In the genomic region with DNA sequence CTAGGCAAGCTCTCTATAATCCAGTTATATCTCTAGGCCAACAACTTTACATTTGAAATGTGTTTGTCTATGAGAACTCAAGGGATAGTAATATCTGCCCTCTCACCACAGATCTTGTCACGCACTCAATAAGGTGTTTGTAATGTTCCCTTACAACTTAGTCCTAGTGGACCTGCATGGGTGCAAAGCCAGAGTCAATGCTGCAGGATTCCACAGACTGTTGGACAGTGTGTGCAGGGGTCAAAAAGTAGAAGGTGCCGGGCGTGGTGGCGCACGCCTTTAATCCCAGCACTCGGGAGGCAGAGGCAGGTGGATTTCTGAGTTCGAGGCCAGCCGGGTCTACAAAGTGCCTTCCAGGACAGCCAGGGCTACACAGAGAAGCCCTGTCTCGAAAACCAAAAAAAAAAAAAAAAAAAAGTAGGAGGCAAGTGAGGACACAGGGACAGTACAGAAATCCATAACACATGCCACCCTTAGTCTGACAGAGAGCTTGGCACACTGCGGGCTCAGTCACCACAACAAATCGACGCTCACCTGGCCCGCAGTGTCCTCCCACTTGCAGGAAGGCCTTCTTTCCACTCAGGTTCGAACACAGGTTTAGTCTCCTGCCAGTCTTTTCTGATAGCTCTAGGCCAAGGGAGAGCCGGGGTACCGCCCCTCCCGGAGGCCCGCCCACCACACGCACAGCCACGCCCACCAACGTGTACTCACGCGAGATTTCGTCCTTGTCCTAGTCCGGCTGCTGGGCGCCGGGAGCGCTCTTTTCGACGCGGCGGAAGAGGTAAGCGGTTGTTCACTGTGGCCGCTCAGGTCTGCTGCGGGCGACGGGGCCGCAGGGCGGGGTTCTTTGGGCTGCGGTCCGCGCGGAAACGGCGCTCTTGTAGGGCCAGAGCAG, we compare ENCODE assay signal across 8 mouse cellular contexts. TPM values are rescaled to one million over a fixed set of nuclear protein-coding genes. Genes with fewer than 3 reads are reported as not detected.
DNase-seq lines count a peak whose midpoint lies in the region; ATAC-seq and TF ChIP-seq lines count a peak whose summit lies in the region.

Taf1d (plus strand) TSS at position 712 of the 895 bp plus-strand sequence.

- TF ChIP-seq EP300 in liver, embryonic 14.5 days (IDR thresholded peaks at IDR 0.05; ENCODE audit: low read depth): peak; percentile 40; the same call in 1 of the 2 replicates
- peak; percentile 83 for TF ChIP-seq EP300 in stomach, postnatal 0 days (optimal IDR thresholded peaks at IDR 0.05)

- H3K9ac ChIP-seq in heart, embryonic 15.5 days: peak within 1 kb of the TSS; percentile 99
- peak within 1 kb of the TSS; percentile 78 for H3K9ac ChIP-seq in liver, embryonic 14.5 days (replicated peaks)
- peak within 1 kb of the TSS; percentile 92 for H3K9ac ChIP-seq in neural tube, embryonic 11.5 days (ENCODE audit: low read length)
- H3K9ac ChIP-seq in stomach, postnatal 0 days (ENCODE audit: low read length): peak within 1 kb of the TSS; percentile 98

- DNase-seq in CD8-positive naive resting alpha-beta T cell, adult 2 months (ENCODE audit: low read depth in 2 of 2, low spot score in 2 of 2): peak; percentile 98 to 99
- DNase-seq in c-Kit-positive CD71-negative TER-119-negative erythroid progenitor cells, embryonic 14.5 days (ENCODE audit: low read depth): peak; percentile 90
- DNase-seq in forebrain, embryonic 10.5 days (ENCODE audit: extremely low spot score, low spot score): peak; percentile 93
- DNase-seq in kidney, postnatal 25 days: peak; percentile 97 to 99
- peak; percentile 87 to 91 (median 90) for DNase-seq in liver, embryonic 14.5 days (ENCODE audit: low read depth in 3 of 3, low spot score in 3 of 3)
- peak; percentile 95 for DNase-seq in neural tube, embryonic 11.5 days (ENCODE audit: low spot score)
- peak; percentile 97 for DNase-seq in stomach, postnatal 0 days (ENCODE audit: low spot score)

- H3K27ac ChIP-seq in forebrain, embryonic 10.5 days: peak within 1 kb of the TSS; percentile 98
- peak within 1 kb of the TSS; percentile 97 for H3K27ac ChIP-seq in heart, embryonic 15.5 days
- H3K27ac ChIP-seq in liver, embryonic 14.5 days: peak within 1 kb of the TSS; percentile 44
- H3K27ac ChIP-seq in neural tube, embryonic 11.5 days (ENCODE audit: low read depth, low read length): peak within 1 kb of the TSS; percentile 88
- peak within 1 kb of the TSS; percentile 95 for H3K27ac ChIP-seq in stomach, postnatal 0 days (replicated peaks)

- H3K4me3 ChIP-seq in forebrain, embryonic 10.5 days: peak within 1 kb of the TSS; percentile 87
- peak within 1 kb of the TSS; percentile 98 for H3K4me3 ChIP-seq in heart, embryonic 15.5 days
- peak within 1 kb of the TSS; percentile 71 to 72 for H3K4me3 ChIP-seq in liver, embryonic 14.5 days (ENCODE audit: insufficient read depth in 1 of 2, low read depth in 2 of 2, low read length in 2 of 2)
- H3K4me3 ChIP-seq in neural tube, embryonic 11.5 days (ENCODE audit: low read depth, low read length): peak within 1 kb of the TSS; percentile 84
- H3K4me3 ChIP-seq in stomach, postnatal 0 days (ENCODE audit: low read depth, low read length): peak within 1 kb of the TSS; percentile 86

- H3K36me3 ChIP-seq in forebrain, embryonic 10.5 days (replicated peaks): peaks cover 38% of the 10 kb centered on the region
- peaks cover 31% of the 10 kb centered on the region for H3K36me3 ChIP-seq in heart, embryonic 15.5 days
- peaks cover 27% of the 10 kb centered on the region for H3K36me3 ChIP-seq in liver, embryonic 14.5 days (replicated peaks; ENCODE audit: control insufficient read depth, insufficient read depth, low read depth)
- H3K36me3 ChIP-seq in neural tube, embryonic 11.5 days (ENCODE audit: control insufficient read depth, insufficient read depth, low read length): peaks cover 7% of the 10 kb centered on the region
- peaks cover 10% of the 10 kb centered on the region for H3K36me3 ChIP-seq in stomach, postnatal 0 days (ENCODE audit: control insufficient read depth, insufficient read depth, low read length)

- no peaks in the 10 kb centered on the region for H3K9me3 ChIP-seq in forebrain, embryonic 10.5 days
- H3K9me3 ChIP-seq in heart, embryonic 15.5 days (replicated peaks): no peaks in the 10 kb centered on the region
- H3K9me3 ChIP-seq in liver, embryonic 14.5 days (ENCODE audit: control insufficient read depth, low read length): no peaks in the 10 kb centered on the region
- H3K9me3 ChIP-seq in neural tube, embryonic 11.5 days (ENCODE audit: control insufficient read depth, low read length): no peaks in the 10 kb centered on the region
- H3K9me3 ChIP-seq in stomach, postnatal 0 days (ENCODE audit: control insufficient read depth, low read length): no peaks in the 10 kb centered on the region

- peaks cover 30% of the 10 kb centered on the region for H3K4me1 ChIP-seq in forebrain, embryonic 10.5 days
- peaks cover 32% of the 10 kb centered on the region for H3K4me1 ChIP-seq in heart, embryonic 15.5 days (replicated peaks)
- peaks cover 5 to 22% of the 10 kb centered on the region in 2 experiments for H3K4me1 ChIP-seq in liver, embryonic 14.5 days (replicated peaks; ENCODE audit: control insufficient read depth in 2 of 2, insufficient read depth in 2 of 2, low read length in 1 of 2)
- H3K4me1 ChIP-seq in neural tube, embryonic 11.5 days (ENCODE audit: control insufficient read depth, insufficient read depth, low read length): peaks cover 15% of the 10 kb centered on the region; the same call in 1 of the 2 replicates
- H3K4me1 ChIP-seq in stomach, postnatal 0 days (replicated peaks; ENCODE audit: control insufficient read depth, insufficient read depth): 0 out of 2 replicates have a peak, but pooled peaks cover 3% of the 10 kb centered on the region

- no peaks in the 10 kb centered on the region for H3K27me3 ChIP-seq in forebrain, embryonic 10.5 days (ENCODE audit: poor library complexity, severe bottlenecking)
- H3K27me3 ChIP-seq in heart, embryonic 15.5 days: no peaks in the 10 kb centered on the region
- H3K27me3 ChIP-seq in liver, embryonic 14.5 days (ENCODE audit: control insufficient read depth, insufficient read depth, low read length): no peaks in the 10 kb centered on the region
- H3K27me3 ChIP-seq in neural tube, embryonic 11.5 days (ENCODE audit: control insufficient read depth, insufficient read depth, low read length): no peaks in the 10 kb centered on the region
- no peaks in the 10 kb centered on the region for H3K27me3 ChIP-seq in stomach, postnatal 0 days (ENCODE audit: control insufficient read depth, insufficient read depth, low read length)

- peak within 1 kb of the TSS; percentile 75 for H3K4me2 ChIP-seq in heart, embryonic 15.5 days
- peak within 1 kb of the TSS; percentile 83 for H3K4me2 ChIP-seq in liver, embryonic 14.5 days (ENCODE audit: low read depth)
- H3K4me2 ChIP-seq in neural tube, embryonic 11.5 days (ENCODE audit: low read depth): peak within 1 kb of the TSS; percentile 76
- peak within 1 kb of the TSS; percentile 76 for H3K4me2 ChIP-seq in stomach, postnatal 0 days (replicated peaks; ENCODE audit: low read depth)

- TF ChIP-seq CTCF in liver, embryonic 14.5 days (IDR thresholded peaks at IDR 0.05; ENCODE audit: low read depth): no peak
- no peak for TF ChIP-seq CTCF in stomach, postnatal 0 days (IDR thresholded peaks at IDR 0.05; ENCODE audit: low read depth)

- peak; percentile 93 for ATAC-seq in heart, embryonic 15.5 days (replicated peaks; ENCODE audit: insufficient number of reproducible peaks, insufficient read depth, low FRiP score, low read depth)
- ATAC-seq in liver, embryonic 14.5 days (ENCODE audit: insufficient read depth): peak; percentile 96
- ATAC-seq in neural tube, embryonic 11.5 days (ENCODE audit: insufficient read depth, low FRiP score, low TSS enrichment): peak; percentile 97
- peak; percentile 97 for ATAC-seq in stomach, postnatal 0 days (ENCODE audit: low FRiP score, low TSS enrichment)

- WGBS in forebrain, embryonic 10.5 days: 13% methylated on average over 45 of the region's 45 CpGs
- WGBS in heart, embryonic 15.5 days: 13% methylated on average over 45 of the region's 45 CpGs
- 10% methylated on average over 45 of the region's 45 CpGs for WGBS in liver, embryonic 14.5 days (ENCODE audit: insufficient replicate concordance)
- WGBS in neural tube, embryonic 11.5 days: 13% methylated on average over 45 of the region's 45 CpGs
- 12% methylated on average over 42 of the region's 45 CpGs for WGBS in stomach, postnatal 0 days

RNA-seq across cellular contexts. Expression of gene Taf1d, which starts in this region (rescaled TPM):
- 100 and 110 TPM in 2 replicates for polyA plus RNA-seq in forebrain, embryonic 10.5 days (2016; fragmentation: Nextera tagmentation; extraction: Ambion mirVana)
- 40.6 and 46.6 TPM in 2 replicates for polyA plus RNA-seq in heart, embryonic 15.5 days (2015; fragmentation: Nextera tagmentation; extraction: Ambion mirVana)
- 33.8 and 57.4 TPM in 2 replicates for polyA plus RNA-seq in liver, embryonic 14.5 days (2012; rRNA removed)
- polyA plus RNA-seq in liver, embryonic 14.5 days (2014; fragmentation: Nextera tagmentation; extraction: Ambion mirVana): 29.6 TPM in 2 replicates
- polyA plus RNA-seq in neural tube, embryonic 11.5 days (2014; fragmentation: Nextera tagmentation; extraction: Ambion mirVana): 59.7 and 61.1 TPM in 2 replicates
- polyA plus RNA-seq in stomach, postnatal 0 days (2015; fragmentation: Nextera tagmentation; extraction: Ambion mirVana): 39.1 and 41.1 TPM in 2 replicates

Comparison
In these comparisons a context has a peak if more than half of its experiments do, and no peak if none do; other contexts are left out.
1. Peak in every context shown above with its lines: DNase-seq, ATAC-seq, H3K4me3 ChIP-seq and H3K27ac ChIP-seq.
2. H3K27ac ChIP-seq: peak in every context shown above with its lines; median percentile 98 in forebrain, embryonic 10.5 days; 97 in heart, embryonic 15.5 days; 95 in stomach, postnatal 0 days; 88 in neural tube, embryonic 11.5 days; 44 in liver, embryonic 14.5 days.